In genomic region chr4:155107886-155108285, GRCm38 (mm10) we compare ENCODE assay signal across 20 mouse cellular contexts. TPM values are rescaled to one million over a fixed set of nuclear protein-coding genes. Genes with fewer than 3 reads are reported as not detected.
A peak's percentile ranks its signal among the peaks of the same experiment; 100 is the strongest.
DNase-seq lines count a peak whose midpoint lies in the region; ATAC-seq and TF ChIP-seq lines count a peak whose summit lies in the region.
"Had no signal": no experiment of that assay in that cellular context is flagged by ENCODE, and none has a peak within 500 bp of the region (broad histone marks: within the 10 kb centered on the region; RNA-seq: fewer than 3 reads in every experiment).

No protein-coding gene starts in this region.

- 62% methylated on average over 4 of the region's 4 CpGs for WGBS in liver, embryonic 11.5 days
- WGBS in liver, embryonic 13.5 days (ENCODE audit: insufficient replicate concordance), result 24% methylated on average over 4 of the region's 4 CpGs
- 65% methylated on average over 4 of the region's 4 CpGs for WGBS in liver, postnatal 0 days (ENCODE audit: insufficient replicate concordance)

- H3K27ac ChIP-seq in liver, embryonic 11.5 days (ENCODE audit: low read depth, low read length), result peak overlapping the region; percentile 59
- peak overlapping the region; percentile 57 for H3K27ac ChIP-seq in liver, embryonic 13.5 days
- H3K27ac ChIP-seq in liver, postnatal 0 days (ENCODE audit: low read depth), result no peak overlapping the region
- H3K27ac ChIP-seq: embryonic facial prominence, embryonic 12.5 days; forebrain, embryonic 12.5 days; heart, embryonic 10.5 days; hindbrain, embryonic 12.5 days had no signal

- TF ChIP-seq CTCF in liver, postnatal 0 days (IDR thresholded peaks at IDR 0.05; ENCODE audit: low read depth), result no peak

- H3K4me2 ChIP-seq in liver, embryonic 11.5 days, result no peak overlapping the region
- H3K4me2 ChIP-seq in liver, embryonic 13.5 days, result no peak overlapping the region
- no peak overlapping the region for H3K4me2 ChIP-seq in liver, postnatal 0 days (ENCODE audit: low read depth, low read length)
- H3K4me2 ChIP-seq: embryonic facial prominence, embryonic 12.5 days; forebrain, embryonic 12.5 days; hindbrain, embryonic 12.5 days had no signal

- no peaks in the 10 kb centered on the region for H3K36me3 ChIP-seq in liver, embryonic 11.5 days (ENCODE audit: control insufficient read depth, insufficient read depth, low read length)
- H3K36me3 ChIP-seq in liver, embryonic 13.5 days, result no peaks in the 10 kb centered on the region
- no peaks in the 10 kb centered on the region for H3K36me3 ChIP-seq in liver, postnatal 0 days (replicated peaks; ENCODE audit: insufficient read depth, low read length)
- H3K36me3 ChIP-seq: embryonic facial prominence, embryonic 12.5 days; forebrain, embryonic 12.5 days; heart, embryonic 10.5 days; hindbrain, embryonic 12.5 days had no signal

- DNase-seq in liver, embryonic 11.5 days (ENCODE audit: low spot score), result no peak
- DNase-seq in liver, result no peak
- no peak for DNase-seq in liver, embryonic 13.5 days
- DNase-seq in liver, postnatal 0 days, result no peak
- no peak for DNase-seq in ovary, postnatal 14 days (ENCODE audit: low spot score)
- no peak for DNase-seq in adrenal gland, postnatal 25 days
- DNase-seq in cerebellum, postnatal 4 days (ENCODE audit: low spot score in 2 of 2), result no peak
- DNase-seq: adrenal gland, postnatal 14 days; cerebellum, adult 2 months; cerebellum, postnatal 10 days; gastrocnemius, postnatal 10 days; heart, adult 18-20 months; heart, postnatal 10 days; heart, postnatal 4 days had no signal

- TF ChIP-seq EP300 in liver, postnatal 0 days (IDR thresholded peaks at IDR 0.05; ENCODE audit: low read depth), result no peak

- H3K9me3 ChIP-seq in liver, embryonic 11.5 days (ENCODE audit: control insufficient read depth, low read length), result no peaks in the 10 kb centered on the region
- no peaks in the 10 kb centered on the region for H3K9me3 ChIP-seq in liver, embryonic 13.5 days (replicated peaks)
- no peaks in the 10 kb centered on the region for H3K9me3 ChIP-seq in liver, postnatal 0 days (ENCODE audit: low read length)
- H3K9me3 ChIP-seq: embryonic facial prominence, embryonic 12.5 days; forebrain, embryonic 12.5 days; heart, embryonic 10.5 days; hindbrain, embryonic 12.5 days had no signal

- no peak overlapping the region for H3K9ac ChIP-seq in liver, embryonic 11.5 days (ENCODE audit: low read depth, low read length)
- no peak overlapping the region for H3K9ac ChIP-seq in liver, embryonic 13.5 days
- H3K9ac ChIP-seq in liver, postnatal 0 days (replicated peaks), result no peak overlapping the region
- H3K9ac ChIP-seq: embryonic facial prominence, embryonic 12.5 days; forebrain, embryonic 12.5 days; hindbrain, embryonic 12.5 days had no signal

- no peak overlapping the region for H3K4me3 ChIP-seq in liver, embryonic 11.5 days (ENCODE audit: low read depth, low read length)
- H3K4me3 ChIP-seq in liver, embryonic 13.5 days (replicated peaks), result no peak overlapping the region
- no peak overlapping the region for H3K4me3 ChIP-seq in liver, postnatal 0 days (ENCODE audit: low read depth, low read length)
- H3K4me3 ChIP-seq: embryonic facial prominence, embryonic 12.5 days; forebrain, embryonic 12.5 days; heart, embryonic 10.5 days; hindbrain, embryonic 12.5 days had no signal

- H3K4me1 ChIP-seq in liver, embryonic 11.5 days (replicated peaks; ENCODE audit: control insufficient read depth, insufficient read depth, low read length), result 0 out of 2 replicates have a peak, but pooled peaks cover 2% of the 10 kb centered on the region
- peaks cover 22% of the 10 kb centered on the region for H3K4me1 ChIP-seq in liver, embryonic 13.5 days (replicated peaks)
- no peaks in the 10 kb centered on the region for H3K4me1 ChIP-seq in liver, postnatal 0 days (ENCODE audit: insufficient read depth)
- H3K4me1 ChIP-seq: embryonic facial prominence, embryonic 12.5 days; forebrain, embryonic 12.5 days; hindbrain, embryonic 12.5 days had no signal

- peak; percentile 86 for ATAC-seq in liver, embryonic 11.5 days (replicated peaks; ENCODE audit: low FRiP score)
- ATAC-seq in liver, embryonic 13.5 days (ENCODE audit: low read depth), result peak; percentile 82
- ATAC-seq in liver, postnatal 0 days, result peak; percentile 53
- ATAC-seq: forebrain, embryonic 16.5 days; hindbrain, embryonic 16.5 days had no signal

- no peaks in the 10 kb centered on the region for H3K27me3 ChIP-seq in liver, embryonic 11.5 days (replicated peaks; ENCODE audit: control insufficient read depth, insufficient read depth, low read length)
- H3K27me3 ChIP-seq in liver, embryonic 13.5 days, result no peaks in the 10 kb centered on the region
- no peaks in the 10 kb centered on the region for H3K27me3 ChIP-seq in liver, postnatal 0 days (ENCODE audit: insufficient read depth, low read length)
- H3K27me3 ChIP-seq: embryonic facial prominence, embryonic 12.5 days; forebrain, embryonic 12.5 days; hindbrain, embryonic 12.5 days had no signal

RNA-seq across cellular contexts. Expression of gene Morn1, which starts 21.5 kb away (rescaled TPM):
- polyA plus RNA-seq in liver, embryonic 11.5 days (2014; fragmentation: Nextera tagmentation; extraction: Ambion mirVana), result 3.4 and 3.5 TPM in 2 replicates
- 1.7 and 1.9 TPM in 2 replicates for polyA plus RNA-seq in liver, embryonic 13.5 days (2015; fragmentation: Nextera tagmentation; extraction: Ambion mirVana)
- 2.2 TPM in 2 replicates for polyA plus RNA-seq in liver, postnatal 0 days (2015; fragmentation: Nextera tagmentation; extraction: Ambion mirVana)
- 9.9 and 10.7 TPM in 2 replicates for total RNA-seq in adrenal gland, postnatal 25 days (2021)

RNA-seq across cellular contexts. Expression of gene Rer1, which starts 21.7 kb away (rescaled TPM):
- polyA plus RNA-seq in liver, embryonic 11.5 days (2014; fragmentation: Nextera tagmentation; extraction: Ambion mirVana), result 163 and 168 TPM in 2 replicates
- 93.6 and 109 TPM in 2 replicates for polyA plus RNA-seq in liver, embryonic 13.5 days (2015; fragmentation: Nextera tagmentation; extraction: Ambion mirVana)
- polyA plus RNA-seq in liver, postnatal 0 days (2015; fragmentation: Nextera tagmentation; extraction: Ambion mirVana), result 111 and 118 TPM in 2 replicates
- total RNA-seq in adrenal gland, postnatal 25 days (2021), result 107 and 115 TPM in 2 replicates

RNA-seq across cellular contexts. Expression of gene Pex10, which starts 41.1 kb away (rescaled TPM):
- polyA plus RNA-seq in liver, embryonic 11.5 days (2014; fragmentation: Nextera tagmentation; extraction: Ambion mirVana), result 7.2 and 9.0 TPM in 2 replicates
- 8.5 and 8.9 TPM in 2 replicates for polyA plus RNA-seq in liver, embryonic 13.5 days (2015; fragmentation: Nextera tagmentation; extraction: Ambion mirVana)
- polyA plus RNA-seq in liver, postnatal 0 days (2015; fragmentation: Nextera tagmentation; extraction: Ambion mirVana), result 5.9 and 6.8 TPM in 2 replicates
- 25.1 and 28.6 TPM in 2 replicates for total RNA-seq in adrenal gland, postnatal 25 days (2021)

RNA-seq across cellular contexts. Expression of gene Plch2, which starts 51.3 kb away (rescaled TPM):
- 0.12 and 0.43 TPM in 2 replicates for polyA plus RNA-seq in liver, embryonic 11.5 days (2014; fragmentation: Nextera tagmentation; extraction: Ambion mirVana)
- polyA plus RNA-seq in liver, embryonic 13.5 days (2015; fragmentation: Nextera tagmentation; extraction: Ambion mirVana), result 0.08 and 0.10 TPM in 2 replicates
- 0.04 TPM in 1 of 2 replicates, not detected in the other for polyA plus RNA-seq in liver, postnatal 0 days (2015; fragmentation: Nextera tagmentation; extraction: Ambion mirVana)
- 0.71 and 1.0 TPM in 2 replicates for total RNA-seq in adrenal gland, postnatal 25 days (2021)
- total RNA-seq: heart, postnatal 10 days; heart, postnatal 4 days had no signal
